15 mouse cellular contexts compared by ENCODE assay signal in genomic region chr17:29480256-29480655, GRCm38 (mm10).
"Had no signal": no experiment of that assay in that cellular context is flagged by ENCODE, and none has a peak within 500 bp of the region (broad histone marks: within the 10 kb centered on the region; RNA-seq: fewer than 3 reads in every experiment).

No protein-coding gene starts in this region.

- H3K9ac ChIP-seq: lung, embryonic 15.5 days; midbrain, embryonic 13.5 days; midbrain, embryonic 15.5 days; neural tube, embryonic 12.5 days had no signal

- H3K4me3 ChIP-seq: lung, embryonic 15.5 days; megakaryocyte, embryonic 14.5 days; midbrain, embryonic 13.5 days; midbrain, embryonic 15.5 days; neural tube, embryonic 12.5 days had no signal

- H3K4me2 ChIP-seq: lung, embryonic 15.5 days; midbrain, embryonic 11.5 days; midbrain, embryonic 13.5 days; midbrain, embryonic 15.5 days; neural tube, embryonic 12.5 days had no signal

- H3K36me3 ChIP-seq: lung, embryonic 15.5 days; midbrain, embryonic 13.5 days; midbrain, embryonic 15.5 days; neural tube, embryonic 12.5 days had no signal

- DNase-seq: lung, adult 2 months; lung, postnatal 14 days; lung, postnatal 36 days; right cerebral cortex, postnatal 14 days; thymus, adult 2 months; thymus, postnatal 25 days; thymus, postnatal 4 days had no signal

- H3K9me3 ChIP-seq: lung, embryonic 15.5 days; midbrain, embryonic 13.5 days; midbrain, embryonic 15.5 days had no signal

- ATAC-seq: lung, postnatal 0 days; midbrain, embryonic 13.5 days; midbrain, embryonic 15.5 days had no signal

- H3K4me1 ChIP-seq: lung, embryonic 15.5 days; midbrain, embryonic 13.5 days; midbrain, embryonic 15.5 days; neural tube, embryonic 12.5 days had no signal

- H3K27me3 ChIP-seq: lung, embryonic 15.5 days; megakaryocyte, embryonic 14.5 days; midbrain, embryonic 13.5 days; midbrain, embryonic 15.5 days; neural tube, embryonic 12.5 days had no signal

- H3K27ac ChIP-seq: lung, embryonic 15.5 days; macrophage; midbrain, embryonic 13.5 days; midbrain, embryonic 15.5 days; neural tube, embryonic 12.5 days had no signal
